Mouse (Mus musculus) limb, embryonic 13.5 days (tissue): ENCODE measurements around the gene Smtnl1. TPM values are rescaled to one million over a fixed set of nuclear protein-coding genes. Genes with fewer than 3 reads are reported as not detected.

Source experiments
- polyA plus RNA-seq: library from polyadenylated mRNA; unstranded; fragments of >200 nt; fragmentation: Nextera tagmentation; extraction: Ambion mirVana; gene quantifications from 2 replicates; pipeline ENCODE4 v1.2.1, GENCODE M21; 2015

Smtnl1 gene
- polyA plus RNA-seq, 1 experiment from 2014 or later, result 0.27 TPM

Other genes starting within 250 kb of the Smtnl1 start
- 42.7 and 45.7 TPM in 2 replicates for gene Ctnnd1, start 171.9 kb downstream of the Smtnl1 start, polyA plus RNA-seq
- gene Btbd18, start 163.6 kb downstream of the Smtnl1 start, polyA plus RNA-seq, result 0.22 and 0.45 TPM in 2 replicates
- gene Selenoh, start 151.9 kb downstream of the Smtnl1 start, polyA plus RNA-seq, result 310 and 320 TPM in 2 replicates
- gene Gm28635, start 144.6 kb downstream of the Smtnl1 start, polyA plus RNA-seq, result not detected in 2 replicates
- 32.2 and 34.5 TPM in 2 replicates for gene Med19, start 144.2 kb downstream of the Smtnl1 start, polyA plus RNA-seq
- 111 and 113 TPM in 2 replicates for gene Tmx2, start 143.5 kb downstream of the Smtnl1 start, polyA plus RNA-seq
- gene Zdhhc5, start 107.5 kb downstream of the Smtnl1 start, polyA plus RNA-seq, result 25.6 and 27.8 TPM in 2 replicates
- gene Clp1, start 95.3 kb downstream of the Smtnl1 start, polyA plus RNA-seq, result 39.7 and 41.0 TPM in 2 replicates
- gene Ypel4, start 88.6 kb downstream of the Smtnl1 start, polyA plus RNA-seq, result 10.2 and 11.2 TPM in 2 replicates
- 11.4 and 12.9 TPM in 2 replicates for gene Gm19426, start 79.0 kb downstream of the Smtnl1 start, polyA plus RNA-seq
- 25.4 and 30.1 TPM in 2 replicates for gene Serping1, start 47.2 kb downstream of the Smtnl1 start, polyA plus RNA-seq
- gene Ube2l6, start 23.8 kb downstream of the Smtnl1 start, polyA plus RNA-seq, result 31.8 and 32.9 TPM in 2 replicates
- gene Timm10, start 4.3 kb upstream of the Smtnl1 start, polyA plus RNA-seq, result 47.8 and 51.3 TPM in 2 replicates
- gene Slc43a1, start 16.2 kb upstream of the Smtnl1 start, polyA plus RNA-seq, result 16.8 and 18.9 TPM in 2 replicates
- 0.65 and 1.1 TPM in 2 replicates for gene Rtn4rl2, start 64.1 kb upstream of the Smtnl1 start, polyA plus RNA-seq
- gene Slc43a3, start 113.9 kb upstream of the Smtnl1 start, polyA plus RNA-seq, result 32.8 and 37.4 TPM in 2 replicates
- gene Prg2, start 157.8 kb upstream of the Smtnl1 start, polyA plus RNA-seq, result 0.23 and 0.65 TPM in 2 replicates
- not detected in 2 replicates for gene Prg3, start 165.6 kb upstream of the Smtnl1 start, polyA plus RNA-seq
- 297 and 301 TPM in 2 replicates for gene Ssrp1, start 214.6 kb upstream of the Smtnl1 start, polyA plus RNA-seq
- 1.0 and 1.1 TPM in 2 replicates for gene P2rx3, start 214.8 kb upstream of the Smtnl1 start, polyA plus RNA-seq
- 28.7 and 43.9 TPM in 2 replicates for gene Tnks1bp1, start 225.4 kb upstream of the Smtnl1 start, polyA plus RNA-seq